Mouse (Mus musculus) ES-CJ7 (cell line): ENCODE data around the gene Otud7b.
"Not testable (repeated sequence)": the region's sequence is repeated elsewhere in the genome, so short reads cannot be mapped to it uniquely, and the experiment has no call there.

Source experiments
- DNase-seq: peaks from one replicate; pipeline ENCODE4 v3.0.0; 2011; ENCODE audit warnings: low read depth, low spot score

Gene Otud7b

GRCm38 (mm10) chr3:96178902-96179301 lies 74.6 kb downstream of the Otud7b start:
- DNase-seq = no peak

GRCm38 (mm10) chr3:96179531-96179930 lies 75.2 kb downstream of the Otud7b start:
- DNase-seq = no peak

GRCm38 (mm10) chr3:96180727-96181477 lies 76.6 kb downstream of the Otud7b start, which contains the start of gene Sv2a:
Sv2a (plus strand) TSS chr3:96181151.
- DNase-seq = no peak

- no peak for DNase-seq
Observed at GRCm38 (mm10) chr3:96181510-96182381, 77.4 kb downstream of the Otud7b start.

GRCm38 (mm10) chr3:96182382-96182776 lies 78.1 kb downstream of the Otud7b start:
- DNase-seq = no peak

GRCm38 (mm10) chr3:96192977-96193376 lies 88.7 kb downstream of the Otud7b start:
- DNase-seq = no peak

GRCm38 (mm10) chr3:96194966-96195365 lies 90.6 kb downstream of the Otud7b start:
- no peak for DNase-seq

- no peak for DNase-seq
Observed at GRCm38 (mm10) chr3:96195616-96196313, 91.4 kb downstream of the Otud7b start.

- DNase-seq = peak; percentile 25
Observed at GRCm38 (mm10) chr3:96196437-96197128, 92.3 kb downstream of the Otud7b start.

- DNase-seq = peak; percentile 92
Observed at GRCm38 (mm10) chr3:96197129-96197749, 92.9 kb downstream of the Otud7b start.

- DNase-seq = peak; percentile 57
Observed at GRCm38 (mm10) chr3:96198181-96198580, 93.9 kb downstream of the Otud7b start.

- not testable (repeated sequence) for DNase-seq
Observed at GRCm38 (mm10) chr3:96198601-96199251, 94.4 kb downstream of the Otud7b start.

GRCm38 (mm10) chr3:96199731-96200130 lies 95.4 kb downstream of the Otud7b start:
- no peak for DNase-seq

GRCm38 (mm10) chr3:96207819-96208218 lies 103.5 kb downstream of the Otud7b start:
- no peak for DNase-seq

- DNase-seq = peak; percentile 45
Observed at GRCm38 (mm10) chr3:96209242-96209641, 104.9 kb downstream of the Otud7b start.
